Mouse (Mus musculus): ENCODE results near the gene Adipoq.

Adipoq gene

GRCm38 (mm10) chr16:23114339-23115171 is 31.8 kb upstream of the Adipoq start:
- DNase-seq (ENCODE audit: low spot score in 2 of 2) = no peak

DNA sequence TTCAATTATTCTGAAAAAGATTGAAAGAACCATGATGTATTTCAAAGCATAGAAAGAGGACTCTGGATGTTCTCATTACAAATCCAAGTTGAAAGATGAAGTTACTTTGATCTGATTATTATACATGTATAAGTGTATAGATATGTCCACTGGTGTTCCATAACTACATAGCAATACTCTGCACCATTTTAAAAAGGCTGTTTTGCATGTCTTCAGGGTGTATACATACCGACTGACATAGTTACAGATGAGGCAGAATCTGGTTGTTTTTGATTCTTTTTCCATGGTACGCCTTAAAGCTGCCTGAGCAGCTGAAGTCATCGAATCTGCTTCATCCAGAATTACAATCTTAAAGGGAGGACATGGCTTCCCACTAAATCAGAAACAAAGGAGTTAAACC is 30.9 kb upstream of the Adipoq start:
- DNase-seq (ENCODE audit: low spot score in 2 of 2) = no peak

GRCm38 (mm10) chr16:23117173-23117572 is 29.2 kb upstream of the Adipoq start:
- no peak for DNase-seq (ENCODE audit: low spot score in 2 of 2)

- DNase-seq (ENCODE audit: low spot score in 2 of 2) = no peak
These were observed 23.9 kb upstream of the Adipoq start for GRCm38 (mm10) chr16:23122446-23122845.

DNA sequence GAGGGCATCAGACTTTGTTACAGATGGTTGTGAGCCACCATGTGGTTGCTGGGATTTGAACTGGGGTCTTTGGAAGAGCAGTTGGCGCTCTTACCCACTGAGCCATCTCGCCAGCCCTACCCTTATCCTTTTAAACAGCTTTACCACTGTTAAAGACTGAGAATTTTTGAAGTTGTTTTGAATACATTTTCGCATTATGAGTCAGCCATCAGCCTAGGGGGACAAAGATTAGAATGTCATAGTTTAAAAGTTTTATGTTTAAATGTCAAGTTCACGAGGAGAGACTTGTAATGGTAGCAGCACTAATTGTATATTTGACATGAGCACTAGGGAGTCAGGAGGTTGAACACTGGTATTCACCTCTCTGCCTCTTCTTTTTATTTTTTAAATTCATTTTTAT is 23.2 kb upstream of the Adipoq start:
- no peak for DNase-seq (ENCODE audit: low spot score in 2 of 2)

GRCm38 (mm10) chr16:23124398-23124797 is 21.9 kb upstream of the Adipoq start:
- no peak for DNase-seq (ENCODE audit: low spot score in 2 of 2)

- DNase-seq (ENCODE audit: low spot score in 2 of 2) = no peak
These were observed 19.0 kb upstream of the Adipoq start for GRCm38 (mm10) chr16:23127311-23127672.

DNA sequence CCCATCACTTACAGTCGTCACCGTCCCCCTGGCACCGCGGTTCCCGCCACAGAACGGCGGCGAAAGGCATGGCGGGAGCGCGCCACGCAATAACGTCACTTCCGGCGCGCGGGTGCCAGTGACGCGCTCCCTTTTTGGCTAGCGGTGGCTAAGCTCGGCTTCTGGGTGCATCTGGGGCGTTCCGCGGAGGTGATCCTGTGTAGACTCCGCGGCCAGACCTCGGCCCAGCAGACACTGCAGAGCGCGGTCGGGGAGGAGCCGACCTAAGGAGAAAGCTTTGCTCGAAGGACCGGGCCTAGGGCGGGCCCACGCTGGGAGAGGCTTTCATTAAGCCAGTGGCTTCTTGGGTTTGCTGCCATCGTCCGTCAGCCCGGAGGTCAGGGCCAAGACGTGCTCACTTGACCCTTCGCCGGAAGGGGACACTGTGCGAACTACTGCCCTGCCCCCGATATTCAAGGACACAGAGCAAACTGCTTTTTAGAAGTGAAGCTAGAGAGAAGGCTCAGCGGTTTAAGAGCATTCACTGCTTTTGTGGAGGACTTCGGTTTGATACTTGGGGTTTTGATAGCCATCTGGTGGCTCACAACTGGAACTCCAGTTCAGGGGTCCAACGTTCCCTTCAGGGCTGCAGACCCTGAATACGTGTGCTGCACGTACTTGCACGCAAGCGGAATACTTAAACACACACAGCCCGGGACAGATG is 18.5 kb upstream of the Adipoq start, which contains the start of gene Rfc4:
Gene Rfc4 (minus strand): TSS at position 65 of the 703 bp plus-strand sequence.
- peak; percentile 93 to 95 for DNase-seq (ENCODE audit: low spot score in 2 of 2)

DNA sequence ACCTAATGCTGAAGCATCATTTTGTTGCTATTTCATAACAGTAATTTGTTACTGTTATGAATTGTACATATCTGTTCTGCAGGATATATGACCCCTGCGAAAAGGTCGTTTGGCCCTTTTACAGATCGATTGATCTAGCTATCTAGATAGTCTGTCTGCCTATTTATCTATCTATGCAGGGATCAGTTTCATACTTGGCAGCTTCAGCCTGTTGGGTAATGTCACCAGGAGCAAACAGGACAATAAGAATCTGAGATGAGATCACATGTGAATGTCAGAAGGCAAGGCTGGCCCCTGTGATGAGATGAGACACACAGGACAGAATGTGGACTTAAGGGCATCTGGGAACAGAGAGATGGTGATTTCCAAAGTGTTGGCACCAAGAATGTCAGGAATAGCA is 16.0 kb upstream of the Adipoq start:
- no peak for DNase-seq (ENCODE audit: low spot score in 2 of 2)

- no peak for DNase-seq (ENCODE audit: low spot score in 2 of 2)
These were observed 14.0 kb upstream of the Adipoq start for GRCm38 (mm10) chr16:23132336-23132735.

GRCm38 (mm10) chr16:23135421-23136149 is 10.8 kb upstream of the Adipoq start:
- DNase-seq (ENCODE audit: low spot score in 2 of 2) = no peak

DNA sequence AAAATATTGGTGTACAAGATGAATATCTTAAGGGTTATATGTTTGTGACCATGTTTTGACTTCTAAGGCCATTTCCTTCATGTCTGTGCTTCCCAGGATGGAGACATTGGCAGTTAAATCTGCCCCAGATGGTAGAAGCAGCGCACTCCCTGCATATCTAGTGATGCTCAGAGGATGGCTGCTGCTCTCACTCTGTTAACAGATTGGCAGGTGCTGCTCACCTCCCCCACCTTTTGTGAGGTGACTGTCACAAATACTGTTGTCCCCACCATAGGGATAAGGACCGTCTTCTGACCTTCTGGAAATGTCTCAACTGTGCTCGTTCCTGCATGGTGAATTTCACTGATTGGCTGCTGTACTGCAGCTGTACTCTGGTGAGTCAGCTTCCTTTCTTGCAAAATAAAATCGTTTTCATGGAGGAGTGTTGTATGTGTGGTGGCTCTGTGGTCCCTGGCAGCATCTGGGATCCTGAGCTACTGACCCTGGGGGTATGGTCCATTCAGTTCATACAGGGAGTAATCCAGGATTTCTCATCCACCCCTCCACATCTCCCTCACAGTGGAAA is 9.8 kb upstream of the Adipoq start:
- DNase-seq (ENCODE audit: low spot score in 2 of 2) = no peak

GRCm38 (mm10) chr16:23140911-23141310 is 5.4 kb upstream of the Adipoq start:
- no peak for DNase-seq (ENCODE audit: low spot score in 2 of 2)

GRCm38 (mm10) chr16:23144326-23144725 is 2.0 kb upstream of the Adipoq start:
- no peak for DNase-seq (ENCODE audit: low spot score in 2 of 2)

- DNase-seq (ENCODE audit: low spot score in 2 of 2) = no peak
These were observed 1.1 kb upstream of the Adipoq start for GRCm38 (mm10) chr16:23145211-23145610.

- no peak for DNase-seq (ENCODE audit: low spot score in 2 of 2)
These were observed 2.6 kb downstream of the Adipoq start for GRCm38 (mm10) chr16:23148936-23149335.

DNA sequence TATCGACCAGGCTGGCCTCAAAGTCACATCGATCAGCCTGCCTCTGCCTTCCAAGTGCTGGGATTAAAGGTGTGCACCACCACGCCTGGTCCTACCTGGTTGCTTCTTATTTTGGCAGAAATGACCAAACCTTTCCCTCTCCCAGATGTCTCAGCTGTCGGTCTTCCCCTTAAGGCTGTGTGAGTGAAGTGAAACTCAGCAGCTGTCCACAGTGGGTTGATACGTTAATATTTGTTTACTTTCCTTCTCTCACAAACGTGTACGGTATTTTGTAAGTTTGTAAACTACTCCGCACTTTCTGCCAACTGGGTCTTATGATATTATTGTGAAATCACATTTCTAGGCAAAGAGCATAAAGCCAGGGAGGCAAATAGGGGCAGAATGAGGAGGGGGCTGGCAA is 3.1 kb downstream of the Adipoq start:
- DNase-seq (ENCODE audit: low spot score in 2 of 2) = no peak

DNA sequence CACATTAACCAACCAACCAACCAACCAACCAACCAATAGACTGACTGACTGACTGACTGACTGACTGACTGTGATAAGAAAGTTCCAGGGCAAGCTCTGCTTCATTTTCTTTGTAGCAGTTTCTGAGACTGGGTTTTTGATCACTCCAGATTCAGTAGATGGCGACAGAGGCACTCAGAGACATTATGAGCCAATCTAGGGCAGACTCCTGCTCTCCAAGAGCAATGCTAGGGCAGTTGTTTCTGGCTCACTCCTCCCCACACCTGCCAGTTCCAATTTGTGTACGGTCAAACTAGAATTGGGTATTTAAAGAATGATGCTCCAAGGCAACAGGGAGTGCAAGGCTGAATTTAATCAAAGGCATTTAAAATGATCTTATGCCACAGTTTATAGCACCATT is 5.1 kb downstream of the Adipoq start:
- DNase-seq (ENCODE audit: low spot score in 2 of 2) = peak; percentile 42 to 49

DNA sequence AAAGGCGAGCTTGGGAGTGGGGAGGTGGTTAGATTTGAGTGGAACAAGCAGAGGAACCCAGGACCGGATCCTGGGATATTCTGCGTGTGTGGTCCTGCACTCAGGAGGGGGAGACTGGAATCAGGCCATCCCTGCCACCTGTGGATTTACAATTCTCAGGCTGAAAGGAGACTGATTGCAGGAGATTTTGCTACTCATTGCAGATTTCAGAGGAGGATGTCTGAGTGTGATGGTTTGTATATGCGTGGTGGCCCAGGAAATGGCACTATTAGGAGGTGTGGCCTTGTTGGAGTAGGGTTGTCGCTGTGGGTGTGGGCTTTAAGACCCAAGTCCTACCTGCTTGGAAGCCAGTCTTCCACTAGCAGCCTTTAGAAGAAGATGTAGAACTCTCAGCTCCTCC is 7.9 kb downstream of the Adipoq start:
- DNase-seq (ENCODE audit: low spot score in 2 of 2) = no peak

GRCm38 (mm10) chr16:23157013-23157412 is 10.7 kb downstream of the Adipoq start:
- DNase-seq (ENCODE audit: low spot score in 2 of 2) = no peak

DNA sequence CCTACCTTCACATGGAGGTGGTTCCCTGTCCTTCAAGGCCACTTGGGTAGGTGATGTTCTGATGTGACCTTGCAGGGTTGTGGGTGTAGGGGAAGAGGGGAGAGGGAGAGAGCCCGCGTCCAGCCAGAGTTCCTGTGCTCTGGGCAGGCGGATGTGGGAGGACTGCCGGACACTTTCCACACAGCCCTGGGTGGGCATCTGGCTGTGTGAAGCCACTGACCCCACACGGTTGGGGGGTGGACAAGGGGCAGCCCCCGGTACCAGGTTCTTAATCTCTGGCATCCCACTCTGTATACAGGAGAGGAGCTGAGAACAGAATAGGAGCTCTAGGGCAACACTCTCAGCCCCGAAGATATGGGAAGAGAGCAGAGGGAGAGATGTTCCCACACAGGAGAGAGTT is 12.0 kb downstream of the Adipoq start:
- DNase-seq (ENCODE audit: low spot score in 2 of 2) = no peak

- no peak for DNase-seq (ENCODE audit: low spot score in 2 of 2)
These were observed 12.6 kb downstream of the Adipoq start for GRCm38 (mm10) chr16:23158957-23159356.
